In genomic region chr16:50837416-50837815, GRCm38 (mm10) we compare ENCODE assay signal across 28 mouse cellular contexts.
"Had no signal": no experiment of that assay in that cellular context is flagged by ENCODE, and none has a peak within 500 bp of the region (broad histone marks: within the 10 kb centered on the region; RNA-seq: fewer than 3 reads in every experiment).

No protein-coding gene starts in this region.

- H3K27ac ChIP-seq: embryonic facial prominence, embryonic 10.5 days; embryonic facial prominence, embryonic 12.5 days; embryonic facial prominence, embryonic 13.5 days; embryonic facial prominence, embryonic 15.5 days; forebrain, embryonic 10.5 days; forebrain, embryonic 12.5 days; forebrain, embryonic 13.5 days; forebrain, embryonic 15.5 days; gastrocnemius, adult 2 months; heart, adult 2 months; heart, embryonic 10.5 days had no signal

- H3K4me2 ChIP-seq: embryonic facial prominence, embryonic 12.5 days; embryonic facial prominence, embryonic 13.5 days; embryonic facial prominence, embryonic 15.5 days; forebrain, embryonic 12.5 days; forebrain, embryonic 13.5 days; forebrain, embryonic 15.5 days had no signal

- H3K9me3 ChIP-seq: embryonic facial prominence, embryonic 10.5 days; embryonic facial prominence, embryonic 12.5 days; embryonic facial prominence, embryonic 13.5 days; embryonic facial prominence, embryonic 15.5 days; forebrain, embryonic 10.5 days; forebrain, embryonic 12.5 days; forebrain, embryonic 13.5 days; forebrain, embryonic 15.5 days; heart, embryonic 10.5 days had no signal

- ATAC-seq: forebrain, embryonic 13.5 days; forebrain, embryonic 14.5 days; forebrain, embryonic 15.5 days; forebrain, embryonic 16.5 days; forebrain, postnatal 0 days had no signal

- H3K4me1 ChIP-seq: embryonic facial prominence, embryonic 10.5 days; embryonic facial prominence, embryonic 12.5 days; embryonic facial prominence, embryonic 15.5 days; forebrain, embryonic 10.5 days; forebrain, embryonic 13.5 days had no signal

- DNase-seq: cerebellum, adult 9-10 months; cerebellum, adult 9-11 months; cerebellum, postnatal 10 days; cerebellum, postnatal 14 days; cerebellum, postnatal 25 days; cerebellum, postnatal 36 days; embryo, embryonic 11 days; forebrain, postnatal 0 days; gastrocnemius, adult 2 months; gastrocnemius, postnatal 10 days; gastrocnemius, postnatal 14 days; gastrocnemius, postnatal 25 days; gastrocnemius, postnatal 36 days; heart, adult 11 months; heart, adult 18-20 months; heart, adult 2 months had no signal

- H3K36me3 ChIP-seq: embryonic facial prominence, embryonic 10.5 days; embryonic facial prominence, embryonic 12.5 days; embryonic facial prominence, embryonic 13.5 days; embryonic facial prominence, embryonic 15.5 days; forebrain, embryonic 10.5 days; forebrain, embryonic 12.5 days; forebrain, embryonic 15.5 days; heart, embryonic 10.5 days had no signal

- H3K4me3 ChIP-seq: embryonic facial prominence, embryonic 10.5 days; embryonic facial prominence, embryonic 12.5 days; embryonic facial prominence, embryonic 13.5 days; embryonic facial prominence, embryonic 15.5 days; erythroblast, embryonic 14.5 days; forebrain, embryonic 10.5 days; forebrain, embryonic 12.5 days; forebrain, embryonic 13.5 days; forebrain, embryonic 15.5 days; gastrocnemius, adult 2 months; heart, adult 2 months; heart, embryonic 10.5 days had no signal

- H3K27me3 ChIP-seq: embryonic facial prominence, embryonic 12.5 days; embryonic facial prominence, embryonic 15.5 days; forebrain, embryonic 12.5 days; forebrain, embryonic 13.5 days; forebrain, embryonic 15.5 days had no signal

- H3K9ac ChIP-seq: embryonic facial prominence, embryonic 12.5 days; embryonic facial prominence, embryonic 13.5 days; embryonic facial prominence, embryonic 15.5 days; forebrain, embryonic 12.5 days; forebrain, embryonic 13.5 days; forebrain, embryonic 15.5 days; forebrain, postnatal 0 days had no signal
